Mouse (Mus musculus): Measurements from ENCODE around the gene Pde4d. TPM values are rescaled to one million over a fixed set of nuclear protein-coding genes. Genes with fewer than 3 reads are reported as not detected.

The Pde4d gene
- polyA plus RNA-seq, 1 experiment = 15.1 TPM

DNA sequence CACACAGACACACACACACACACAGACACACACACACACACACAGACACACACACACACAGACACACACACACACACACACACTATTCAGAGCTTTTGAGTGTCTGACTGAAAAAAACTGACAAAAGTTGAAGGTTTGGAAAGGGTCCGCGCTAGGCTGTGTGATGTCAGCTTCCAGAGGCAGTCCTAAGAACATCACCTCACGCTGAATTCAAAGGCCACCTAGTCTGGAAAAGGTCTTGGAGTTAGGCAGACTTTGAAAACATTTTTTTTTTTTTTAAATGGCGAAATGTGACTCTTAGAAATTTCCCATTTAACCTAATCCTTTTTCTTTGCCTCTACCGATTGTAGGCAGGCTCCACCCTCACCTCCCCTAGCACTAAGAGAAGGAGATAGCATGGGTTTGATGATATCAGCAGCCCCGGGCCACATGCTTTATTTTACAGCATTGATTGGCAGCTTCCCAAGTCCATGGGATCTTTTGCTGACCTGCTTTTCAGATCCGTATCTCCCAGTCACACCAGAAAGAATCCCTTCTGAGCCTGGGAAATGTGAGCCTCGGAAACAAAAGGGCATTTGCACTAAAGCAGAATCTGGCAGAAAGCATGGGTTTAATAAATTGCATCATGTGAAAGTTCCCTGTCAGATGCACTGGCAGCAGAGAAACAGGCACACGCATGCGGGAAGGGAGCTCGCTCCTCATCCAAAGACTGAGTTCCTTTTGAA, 1373.7 kb downstream of the Pde4d start:
- no peak for TF ChIP-seq CTCF (IDR thresholded peaks at IDR 0.05; ENCODE audit: control insufficient read depth, insufficient read depth, insufficient read length)
- Histone ChIP-seq H3ac (ENCODE audit: control insufficient read depth, insufficient read length, low read depth) (no peak overlapping the region), H3K27me3 (ENCODE audit: control insufficient read depth, insufficient read depth, insufficient read length) (no peaks in the 10 kb centered on the region), H3K36me3 (ENCODE audit: control insufficient read depth, insufficient read depth) (no peaks in the 10 kb centered on the region), H3K79me2 (ENCODE audit: control insufficient read depth, insufficient read depth) (peaks cover 24% of the 10 kb centered on the region), H3K4me3 (ENCODE audit: insufficient read depth, poor library complexity, severe bottlenecking) (no peak overlapping the region), H3K79me3 (ENCODE audit: low read depth) (peaks cover 4% of the 10 kb centered on the region)

DNA sequence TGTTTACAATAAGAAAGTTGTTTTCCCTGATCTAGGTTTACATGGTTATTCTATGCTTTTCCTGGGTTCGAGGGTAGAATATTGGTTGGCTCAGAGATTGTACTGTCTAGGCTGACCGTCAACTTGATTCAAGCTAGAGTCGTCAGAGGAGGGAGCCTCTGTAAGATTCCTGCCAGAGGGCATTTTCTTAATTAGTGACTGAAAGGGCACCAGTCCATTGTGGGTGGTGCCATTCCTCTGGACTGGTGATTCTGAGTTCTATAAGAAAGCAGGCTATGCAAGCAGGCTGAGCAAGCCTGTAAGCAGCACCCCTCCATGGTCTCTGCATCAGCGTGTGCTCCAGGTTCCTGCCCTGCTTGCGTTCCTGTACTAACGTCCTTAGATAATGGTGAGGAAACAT, 1376.1 kb downstream of the Pde4d start:
- H3K79me2 ChIP-seq (ENCODE audit: control insufficient read depth, insufficient read depth) = peaks cover 6% of the 10 kb centered on the region
- H3K36me3 ChIP-seq (ENCODE audit: control insufficient read depth, insufficient read depth) = no peaks in the 10 kb centered on the region
- no peak overlapping the region for H3K4me3 ChIP-seq (ENCODE audit: insufficient read depth, poor library complexity, severe bottlenecking)
- H3K79me3 ChIP-seq (ENCODE audit: low read depth) = peaks cover 4% of the 10 kb centered on the region
- TF ChIP-seq CEBPB (IDR thresholded peaks at IDR 0.05; ENCODE audit: low read depth) (no peak), MYOD1 (IDR thresholded peaks at IDR 0.05; ENCODE audit: control insufficient read depth, insufficient read length, low read depth) (no peak), USF1 (IDR thresholded peaks at IDR 0.05; ENCODE audit: low read depth) (no peak), MAX (IDR thresholded peaks at IDR 0.05) (no peak), FOSL1 (IDR thresholded peaks at IDR 0.05; ENCODE audit: insufficient read depth, low read length, poor library complexity, severe bottlenecking) (no peak), CTCF (IDR thresholded peaks at IDR 0.05; ENCODE audit: control insufficient read depth, insufficient read depth, insufficient read length) (no peak), MYOG (IDR thresholded peaks at IDR 0.05; ENCODE audit: control insufficient read depth, extremely low read depth, insufficient read length) (no peak)
- no peaks in the 10 kb centered on the region for H3K27me3 ChIP-seq (ENCODE audit: control insufficient read depth, insufficient read depth, insufficient read length)
- H3ac ChIP-seq (ENCODE audit: control insufficient read depth, insufficient read length, low read depth) = no peak overlapping the region

DNA sequence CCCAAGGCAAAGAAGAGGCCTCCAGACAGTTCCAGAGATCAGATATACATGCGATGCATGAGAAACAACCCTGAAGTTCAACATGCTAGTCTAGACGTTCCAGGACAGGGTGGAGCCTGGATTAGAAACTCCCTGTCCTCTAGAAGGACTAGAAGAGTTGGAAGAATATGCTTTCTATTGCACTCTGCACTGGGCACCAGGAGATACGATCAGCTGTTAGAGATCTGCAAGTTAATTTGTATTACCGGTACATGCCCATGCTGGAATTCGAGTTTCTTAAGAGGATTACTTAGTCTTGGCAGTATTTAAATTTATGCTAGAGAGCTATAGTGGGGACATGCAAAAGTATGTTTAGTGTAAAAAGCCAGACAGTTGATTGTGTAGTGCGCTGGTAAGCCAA, 1377.6 kb downstream of the Pde4d start:
- Histone ChIP-seq H3K79me3 (ENCODE audit: low read depth) (peaks cover 4% of the 10 kb centered on the region), H3K79me2 (ENCODE audit: control insufficient read depth, insufficient read depth) (peaks cover 6% of the 10 kb centered on the region), H3K4me3 (ENCODE audit: insufficient read depth, poor library complexity, severe bottlenecking) (no peak overlapping the region), H3K27me3 (ENCODE audit: control insufficient read depth, insufficient read depth, insufficient read length) (no peaks in the 10 kb centered on the region), H3ac (ENCODE audit: control insufficient read depth, insufficient read length, low read depth) (no peak overlapping the region), H3K36me3 (ENCODE audit: control insufficient read depth, insufficient read depth) (no peaks in the 10 kb centered on the region)
- no peak for TF ChIP-seq MYOG (IDR thresholded peaks at IDR 0.05; ENCODE audit: control insufficient read depth, extremely low read depth, insufficient read length)

DNA sequence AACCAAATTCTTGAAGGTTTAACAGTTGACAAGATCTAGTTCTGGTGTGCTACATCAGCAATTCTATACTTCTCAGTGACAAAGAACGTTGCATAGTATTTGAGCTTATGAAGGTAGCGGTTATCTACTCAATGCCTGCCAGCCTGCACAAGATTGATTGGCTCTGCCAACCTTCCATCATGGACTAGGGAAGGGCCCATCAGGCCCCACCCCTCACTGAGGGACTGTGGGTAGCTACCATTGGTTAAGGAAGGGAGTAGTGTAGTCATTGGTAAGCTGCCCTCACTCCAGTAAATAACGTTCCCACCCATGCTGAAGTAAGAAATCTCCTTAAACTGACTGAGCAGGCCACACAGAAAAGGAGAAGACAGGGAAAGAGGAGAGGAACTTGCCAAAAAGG, 1378.2 kb downstream of the Pde4d start:
- Histone ChIP-seq H3K79me2 (ENCODE audit: control insufficient read depth, insufficient read depth) (peaks cover 6% of the 10 kb centered on the region), H3K36me3 (ENCODE audit: control insufficient read depth, insufficient read depth) (no peaks in the 10 kb centered on the region), H3K27me3 (ENCODE audit: control insufficient read depth, insufficient read depth, insufficient read length) (no peaks in the 10 kb centered on the region), H3ac (ENCODE audit: control insufficient read depth, insufficient read length, low read depth) (no peak overlapping the region), H3K79me3 (ENCODE audit: low read depth) (peaks cover 4% of the 10 kb centered on the region), H3K4me3 (ENCODE audit: insufficient read depth, poor library complexity, severe bottlenecking) (no peak overlapping the region)
- TF ChIP-seq MAX (IDR thresholded peaks at IDR 0.05) (no peak), CEBPB (IDR thresholded peaks at IDR 0.05; ENCODE audit: low read depth) (no peak), MYOD1 (IDR thresholded peaks at IDR 0.05; ENCODE audit: control insufficient read depth, insufficient read length, low read depth) (no peak), USF1 (IDR thresholded peaks at IDR 0.05; ENCODE audit: low read depth) (no peak), MYOG (IDR thresholded peaks at IDR 0.05; ENCODE audit: control insufficient read depth, extremely low read depth, insufficient read length) (no peak), FOSL1 (IDR thresholded peaks at IDR 0.05; ENCODE audit: insufficient read depth, low read length, poor library complexity, severe bottlenecking) (no peak), CTCF (IDR thresholded peaks at IDR 0.05; ENCODE audit: control insufficient read depth, insufficient read depth, insufficient read length) (no peak)

DNA sequence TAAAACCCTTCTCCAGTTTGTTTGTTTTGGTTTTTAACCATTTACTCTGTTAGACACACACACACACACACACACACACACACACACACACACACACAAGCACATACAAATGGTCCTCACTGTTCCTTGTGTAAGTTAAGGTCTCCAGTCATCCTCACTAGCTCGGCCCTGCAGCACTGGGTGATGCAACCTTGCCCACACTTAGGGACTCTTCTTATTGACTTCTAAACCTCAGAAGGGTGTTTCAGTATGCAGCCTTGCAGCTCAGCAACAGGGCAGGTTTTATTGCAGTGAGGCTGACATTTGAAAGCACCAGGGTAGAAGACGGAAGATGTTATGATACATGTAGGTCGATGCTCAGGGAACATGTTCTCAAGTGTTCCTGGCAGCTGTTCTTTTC, 1379.7 kb downstream of the Pde4d start:
- TF ChIP-seq MYOG (IDR thresholded peaks at IDR 0.05; ENCODE audit: control insufficient read depth, extremely low read depth, insufficient read length) (no peak), CTCF (IDR thresholded peaks at IDR 0.05; ENCODE audit: control insufficient read depth, insufficient read depth, insufficient read length) (no peak), MYOD1 (IDR thresholded peaks at IDR 0.05; ENCODE audit: control insufficient read depth, insufficient read length, low read depth) (no peak)
- H3ac ChIP-seq (ENCODE audit: control insufficient read depth, insufficient read length, low read depth) = no peak overlapping the region
- H3K36me3 ChIP-seq (ENCODE audit: control insufficient read depth, insufficient read depth) = no peaks in the 10 kb centered on the region
- no peaks in the 10 kb centered on the region for H3K27me3 ChIP-seq (ENCODE audit: control insufficient read depth, insufficient read depth, insufficient read length)
- H3K4me3 ChIP-seq (ENCODE audit: insufficient read depth, poor library complexity, severe bottlenecking) = no peak overlapping the region
- H3K79me2 ChIP-seq (ENCODE audit: control insufficient read depth, insufficient read depth) = peaks cover 6% of the 10 kb centered on the region
- peaks cover 6% of the 10 kb centered on the region for H3K79me3 ChIP-seq (ENCODE audit: low read depth)

DNA sequence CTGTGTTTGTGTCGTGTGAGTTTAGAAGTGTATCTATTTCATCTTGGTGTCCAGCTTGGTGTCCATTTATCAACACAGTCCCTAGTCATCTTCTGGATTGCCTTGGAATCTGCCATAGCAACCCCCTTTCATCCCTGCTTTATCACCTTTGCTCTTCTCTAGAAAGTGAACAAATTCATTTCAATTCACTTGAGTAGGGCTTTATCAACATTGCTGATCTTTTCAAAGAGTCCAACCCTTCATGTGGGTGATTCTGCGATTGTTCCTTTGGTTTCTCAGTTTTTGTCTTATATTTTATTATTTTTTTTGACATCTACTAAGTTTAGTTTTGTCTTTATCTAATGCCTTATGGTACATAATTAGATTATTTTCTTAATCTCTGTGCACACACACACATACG, 1385.2 kb downstream of the Pde4d start:
- Histone ChIP-seq H3K79me2 (ENCODE audit: control insufficient read depth, insufficient read depth) (no peaks in the 10 kb centered on the region), H3K4me3 (ENCODE audit: insufficient read depth, poor library complexity, severe bottlenecking) (no peak overlapping the region), H3ac (ENCODE audit: control insufficient read depth, insufficient read length, low read depth) (no peak overlapping the region), H3K27me3 (ENCODE audit: control insufficient read depth, insufficient read depth, insufficient read length) (no peaks in the 10 kb centered on the region), H3K36me3 (ENCODE audit: control insufficient read depth, insufficient read depth) (no peaks in the 10 kb centered on the region), H3K79me3 (ENCODE audit: low read depth) (peaks cover 5% of the 10 kb centered on the region)
- no peak for TF ChIP-seq USF1 (IDR thresholded peaks at IDR 0.05; ENCODE audit: low read depth)
- no peak for TF ChIP-seq MYOD1 (IDR thresholded peaks at IDR 0.05; ENCODE audit: control insufficient read depth, insufficient read length, low read depth)
- TF ChIP-seq FOSL1 (IDR thresholded peaks at IDR 0.05; ENCODE audit: insufficient read depth, low read length, poor library complexity, severe bottlenecking) = no peak
- no peak for TF ChIP-seq MYOG (IDR thresholded peaks at IDR 0.05; ENCODE audit: control insufficient read depth, extremely low read depth, insufficient read length)
- TF ChIP-seq CEBPB (IDR thresholded peaks at IDR 0.05; ENCODE audit: low read depth) = no peak
- no peak for TF ChIP-seq CTCF (IDR thresholded peaks at IDR 0.05; ENCODE audit: control insufficient read depth, insufficient read depth, insufficient read length)
- TF ChIP-seq MAX (IDR thresholded peaks at IDR 0.05) = no peak
